Mouse (Mus musculus) cerebellum, adult 2 months (tissue): ENCODE data around the gene Rpp38.

Source experiments
- CTCF ChIP-seq: fragments of 200-500 bp; IDR thresholded peaks from 2 replicates; pipeline ENCODE4 v1.5.1; 2011; ENCODE audit warnings: low read depth, mild to moderate bottlenecking, control low read depth, low read length, moderate library complexity, borderline replicate concordance; ENCODE audit not compliant: insufficient read depth
- POLR2A ChIP-seq: fragments of 200-500 bp; IDR thresholded peaks from 2 replicates; pipeline ENCODE4 v1.6.1; 2011; ENCODE audit warnings: low read length, control low read depth, borderline replicate concordance; ENCODE audit not compliant: insufficient read depth

- TF ChIP-seq CTCF, result no peak
- TF ChIP-seq POLR2A, result no peak
Measured at GRCm38 (mm10) chr2:3289581-3289980, 42.9 kb downstream of the Rpp38 start.
